Mouse (Mus musculus) small intestine, adult 2 months (tissue): ENCODE results near the gene Astl. TPM values are rescaled to one million over a fixed set of nuclear protein-coding genes. Genes with fewer than 3 reads are reported as not detected.

Experiments used
- H3K27ac ChIP-seq: fragments of 200-500 bp; 2 replicates; pipeline ENCODE4 v1.5.1; 2012; ENCODE audit warnings: low read depth, low read length, control low read depth, inconsistent platforms; ENCODE audit not compliant: insufficient read depth
- H3K27me3 ChIP-seq: fragments of 200-500 bp; 2 replicates; pipeline ENCODE4 v1.6.1; 2012; ENCODE audit warnings: mild to moderate bottlenecking, moderate library complexity, low read length, inconsistent platforms; ENCODE audit not compliant: control insufficient read depth, insufficient read depth
- H3K36me3 ChIP-seq: fragments of 200-500 bp; 2 replicates; pipeline ENCODE4 v1.6.1; 2012; ENCODE audit warnings: mild to moderate bottlenecking, low read length, control low read depth, inconsistent platforms; ENCODE audit not compliant: control insufficient read depth, insufficient read depth
- H3K4me1 ChIP-seq: fragments of 200-500 bp; 2 replicates; pipeline ENCODE4 v1.6.1; 2012; ENCODE audit warnings: low read length, inconsistent platforms, mixed read lengths; ENCODE audit not compliant: control insufficient read depth, insufficient read depth, insufficient read length
- H3K4me3 ChIP-seq: fragments of 200-500 bp; 2 replicates; pipeline ENCODE4 v1.5.1; 2012; ENCODE audit warnings: low read depth, mild to moderate bottlenecking, control low read depth, inconsistent platforms, low read length, moderate library complexity
- CTCF ChIP-seq: fragments of 200-500 bp; IDR thresholded peaks from 2 replicates; pipeline ENCODE4 v1.5.1; 2012; ENCODE audit warnings: low read depth, mild to moderate bottlenecking, control low read depth, inconsistent platforms, low read length, moderate library complexity, mixed read lengths; ENCODE audit not compliant: insufficient replicate concordance, insufficient read length; ENCODE audit errors: extremely low read depth
- POLR2A ChIP-seq: fragments of 200-500 bp; IDR thresholded peaks from 2 replicates; pipeline ENCODE4 v1.6.1; 2012; ENCODE audit warnings: low read depth, mild to moderate bottlenecking, control low read depth, inconsistent platforms, low read length, moderate library complexity
- WGBS: fragments of 180-500 bp; shearing (Covaris S2); methylation state at CpG from one replicate; pipeline ENCODE4 v1.1.7; 2018; 5-methylcytosine and 5-hydroxymethylcytosine counted together
- polyA plus RNA-seq: library from polyadenylated mRNA; depleted of rRNA; stranded (reverse); fragments of >200 nt; gene quantifications from 2 replicates; pipeline ENCODE4 v1.2.3, GENCODE M21; 2012

The Astl gene
- polyA plus RNA-seq, 1 experiment: not detected

DNA sequence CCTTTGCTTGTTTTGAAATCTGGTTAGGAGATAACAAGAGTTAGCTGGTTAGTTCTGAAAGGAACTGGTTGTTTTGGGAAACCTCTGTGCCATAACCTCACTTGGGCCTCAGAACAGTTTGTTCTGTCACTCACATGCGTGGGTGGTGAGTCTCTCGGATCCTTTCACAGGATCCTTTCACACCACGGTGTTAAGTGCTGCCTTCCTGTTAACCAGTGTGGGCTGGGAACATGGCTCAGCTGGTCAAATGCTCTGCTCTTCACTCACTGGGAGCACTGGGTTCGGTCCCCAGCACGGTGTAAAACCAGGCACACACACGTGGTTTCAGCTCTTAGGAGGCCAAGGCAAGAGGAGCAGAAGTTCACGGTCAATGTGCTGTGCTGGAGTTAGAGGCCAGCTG lies 14.0 kb upstream of the Astl start:
- H3K4me1 ChIP-seq: no peaks in the 10 kb centered on the region
- 55% methylated on average over 7 of the region's 7 CpGs for WGBS
- no peak for TF ChIP-seq POLR2A
- TF ChIP-seq CTCF: no peak

DNA sequence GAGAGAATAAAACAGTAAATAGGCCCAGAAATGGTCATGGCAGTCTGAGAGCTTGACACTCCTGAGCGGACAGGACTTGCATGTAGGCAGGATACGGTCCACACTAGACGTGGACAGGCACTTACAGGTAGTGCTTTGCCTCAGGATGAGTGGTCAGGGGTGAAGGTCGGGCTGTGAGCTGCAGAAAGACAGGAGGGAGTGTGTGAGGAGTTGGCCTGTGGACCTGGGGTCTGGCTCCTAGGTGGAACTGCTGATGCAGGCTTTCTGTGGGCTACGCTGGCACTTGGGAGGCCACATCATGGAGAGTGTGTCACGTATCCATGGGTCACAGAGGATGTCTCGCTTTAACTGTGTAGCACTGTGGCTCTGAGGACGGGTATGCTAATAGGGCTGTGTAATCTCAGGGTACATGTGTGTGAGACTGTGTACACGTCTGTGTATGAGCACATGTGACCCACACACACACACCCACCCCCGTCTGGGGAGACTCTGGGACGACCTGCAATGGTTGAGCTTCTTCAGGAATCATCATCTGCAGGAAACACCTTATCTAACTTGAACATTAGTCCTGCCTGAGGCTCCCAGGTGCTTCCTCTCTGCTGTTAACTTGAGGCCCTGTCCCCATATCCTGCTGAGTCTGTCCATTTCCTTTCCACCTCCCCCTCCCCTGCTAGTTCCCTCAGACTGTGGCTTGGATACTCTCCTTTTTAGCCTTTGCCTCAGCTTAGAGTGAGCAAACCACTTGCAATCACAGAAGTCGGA lies 10.2 kb upstream of the Astl start:
- TF ChIP-seq CTCF: no peak
- no peak for TF ChIP-seq POLR2A
- H3K36me3 ChIP-seq: no peaks in the 10 kb centered on the region
- H3K27ac ChIP-seq: no peak overlapping the region
- no peaks in the 10 kb centered on the region for H3K27me3 ChIP-seq
- H3K4me3 ChIP-seq: no peak overlapping the region
- H3K4me1 ChIP-seq: no peaks in the 10 kb centered on the region
- 60% methylated on average over 12 of the region's 12 CpGs for WGBS

More for the DNA sequence above, 14.0 kb upstream of the Astl start:
- Histone ChIP-seq H3K27me3 (no peaks in the 10 kb centered on the region), H3K36me3 (no peaks in the 10 kb centered on the region), H3K27ac (no peak overlapping the region), H3K4me3 (no peak overlapping the region)

DNA sequence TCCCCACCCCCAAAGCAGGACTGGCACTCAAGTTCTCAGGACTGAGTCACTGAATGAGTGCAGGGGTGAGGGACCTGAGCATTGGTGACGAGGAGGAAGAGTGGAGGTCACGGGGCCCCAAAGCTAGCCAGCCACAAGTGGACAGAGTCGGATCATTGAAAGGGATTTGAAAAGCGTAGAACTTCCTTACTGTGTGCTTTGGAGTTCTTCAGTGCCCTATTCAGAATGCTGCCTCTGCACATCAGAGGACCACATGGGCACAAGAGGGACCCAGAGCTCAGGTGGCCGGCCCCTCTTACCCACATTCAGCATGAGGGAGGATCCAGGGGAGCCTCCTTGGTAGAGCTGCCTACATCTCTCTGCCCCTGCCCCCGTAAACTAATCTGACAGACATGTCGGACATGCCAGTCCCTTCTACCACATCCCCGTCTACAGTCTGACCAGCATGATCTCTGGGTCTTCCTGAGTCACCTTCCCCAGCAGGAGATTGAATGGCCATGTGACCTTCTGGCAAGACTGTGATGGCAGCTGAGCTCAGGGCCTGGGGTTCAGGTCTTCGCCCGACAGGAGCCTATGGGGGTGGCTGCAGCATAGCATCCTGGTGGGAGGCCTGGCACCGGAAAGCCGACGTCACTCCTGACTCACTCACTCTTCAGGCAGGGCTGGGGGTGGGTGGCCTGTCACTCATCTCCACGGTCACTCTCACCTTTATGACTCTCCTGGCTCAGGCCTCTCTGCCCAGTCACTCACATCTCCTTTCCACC lies 5.5 kb upstream of the Astl start:
- H3K4me3 ChIP-seq: no peak overlapping the region
- WGBS: 80% methylated on average over 14 of the region's 14 CpGs
- peaks cover 1% of the 10 kb centered on the region; the same call in 1 of the 2 replicates for H3K36me3 ChIP-seq
- H3K4me1 ChIP-seq: peaks cover 7% of the 10 kb centered on the region; the same call in 1 of the 2 replicates
- no peak overlapping the region for H3K27ac ChIP-seq
- TF ChIP-seq POLR2A (no peak), CTCF (no peak)
- peaks cover 8% of the 10 kb centered on the region for H3K27me3 ChIP-seq

DNA sequence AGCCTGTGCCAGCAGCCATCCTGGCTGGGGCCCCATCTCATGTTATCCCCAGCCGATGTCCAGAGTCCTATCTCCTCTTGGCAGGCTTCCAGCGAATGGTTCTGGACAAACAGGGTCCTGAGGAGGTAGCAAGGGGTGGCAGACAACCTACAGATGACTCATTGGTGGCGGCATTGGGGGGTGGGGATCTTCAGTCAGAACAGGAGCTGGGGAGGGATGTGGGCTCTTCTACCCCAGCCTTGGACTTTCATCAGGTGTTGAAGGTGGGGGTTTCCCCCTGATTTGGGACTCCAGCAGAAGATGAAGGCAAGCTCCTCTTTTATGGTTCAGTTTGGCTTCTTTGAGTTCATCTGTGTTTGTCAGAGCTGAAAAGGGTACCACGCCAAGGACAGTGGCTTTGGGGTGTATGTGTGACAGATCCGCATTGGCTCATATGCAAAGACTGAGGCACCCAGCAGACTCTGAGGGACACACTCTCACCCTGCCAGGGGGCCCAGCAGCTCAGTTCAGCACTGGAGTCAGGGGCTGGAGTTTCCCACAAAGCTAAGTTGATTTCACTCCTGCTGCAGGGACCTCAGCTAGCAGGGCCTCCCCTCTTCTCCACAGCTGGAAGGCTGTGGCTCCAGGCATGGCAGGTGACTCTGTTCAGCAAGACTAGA lies 4.4 kb upstream of the Astl start:
- peaks cover 1% of the 10 kb centered on the region; the same call in 1 of the 2 replicates for H3K36me3 ChIP-seq
- H3K27ac ChIP-seq: no peak overlapping the region
- peaks cover 8% of the 10 kb centered on the region for H3K27me3 ChIP-seq
- no peak for TF ChIP-seq POLR2A
- no peak for TF ChIP-seq CTCF
- H3K4me1 ChIP-seq: peaks cover 7% of the 10 kb centered on the region; the same call in 1 of the 2 replicates
- WGBS: 54% methylated on average over 5 of the region's 5 CpGs
- H3K4me3 ChIP-seq: peak overlapping the region; percentile 10; the same call in 1 of the 2 replicates

DNA sequence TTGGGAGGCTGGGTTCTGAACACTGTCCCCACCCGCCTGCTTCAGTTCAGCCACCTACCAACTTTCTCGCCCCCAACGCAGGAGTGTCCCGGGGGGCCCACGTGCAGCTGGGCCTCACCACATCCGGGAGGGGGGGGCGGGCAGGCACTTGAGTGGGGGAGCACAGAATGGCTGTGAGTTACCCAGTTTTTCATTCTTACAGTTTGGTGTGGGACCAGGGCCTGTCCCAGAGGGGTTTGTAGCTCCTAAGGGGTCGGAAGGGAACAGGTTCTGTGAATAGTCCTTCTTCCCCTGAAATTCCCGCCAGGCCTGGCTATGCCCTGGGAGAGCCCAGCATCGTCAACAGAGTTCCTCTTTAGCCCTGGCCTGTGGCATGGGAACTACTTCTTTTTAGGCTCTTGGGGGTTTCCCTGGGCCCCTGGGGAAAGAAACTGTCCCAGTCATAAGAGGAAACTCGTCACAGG lies 3.3 kb upstream of the Astl start:
- H3K27me3 ChIP-seq: peaks cover 8% of the 10 kb centered on the region
- H3K4me3 ChIP-seq: peak overlapping the region; percentile 15; the same call in 1 of the 2 replicates
- no peak for TF ChIP-seq POLR2A
- WGBS: 51% methylated on average over 11 of the region's 11 CpGs
- peaks cover 7% of the 10 kb centered on the region; the same call in 1 of the 2 replicates for H3K4me1 ChIP-seq
- H3K36me3 ChIP-seq: peaks cover 1% of the 10 kb centered on the region; the same call in 1 of the 2 replicates
- no peak overlapping the region; the same call in 1 of the 2 replicates for H3K27ac ChIP-seq

DNA sequence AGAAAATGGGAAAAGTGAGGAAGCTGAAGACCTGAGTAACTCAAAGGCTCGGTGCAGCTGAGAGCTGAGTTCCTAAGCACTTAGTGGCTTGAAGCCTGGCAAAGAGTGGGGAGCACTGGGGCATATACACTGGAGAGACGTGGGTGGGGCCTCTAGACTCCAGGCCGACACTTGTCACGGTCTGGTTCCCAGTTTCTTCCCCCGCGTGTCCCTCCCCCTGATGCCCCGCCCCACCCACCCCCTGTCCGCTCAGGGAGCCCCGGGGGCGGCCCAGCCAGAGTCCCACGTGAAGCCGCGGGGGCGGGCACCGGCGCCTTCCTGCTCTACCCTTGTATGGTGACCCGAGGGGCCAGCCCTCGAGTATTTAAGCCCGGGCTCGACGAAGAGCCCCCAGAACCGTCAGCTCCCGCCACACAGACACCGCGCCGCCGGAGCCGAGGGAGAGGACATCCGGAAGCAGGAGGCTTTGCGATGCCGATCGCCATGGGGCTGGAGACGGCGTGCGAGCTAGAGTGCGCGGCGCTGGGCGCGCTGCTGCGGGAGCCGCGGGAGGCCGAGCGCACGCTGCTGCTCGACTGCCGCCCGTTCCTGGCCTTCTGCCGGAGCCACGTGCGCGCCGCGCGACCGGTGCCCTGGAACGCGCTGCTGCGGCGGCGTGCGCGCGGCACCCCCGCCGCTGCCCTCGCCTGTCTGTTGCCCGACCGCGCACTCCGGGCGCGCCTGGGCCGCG lies 2.5 kb upstream of the Astl start, which contains the start of gene Dusp2:
Gene Dusp2, plus strand, starts transcription at position 393 of the 730 bp plus-strand sequence.
- TF ChIP-seq CTCF: no peak
- peak; percentile 81; the same call in 1 of the 2 replicates for TF ChIP-seq POLR2A
- H3K27me3 ChIP-seq: peaks cover 8% of the 10 kb centered on the region
- under 1% methylated on average over 76 of the region's 76 CpGs for WGBS
- peaks cover 1% of the 10 kb centered on the region; the same call in 1 of the 2 replicates for H3K36me3 ChIP-seq
- H3K4me1 ChIP-seq: peaks cover 7% of the 10 kb centered on the region; the same call in 1 of the 2 replicates
- H3K27ac ChIP-seq: peak within 1 kb of the TSS; percentile 59; the same call in 1 of the 2 replicates
- H3K4me3 ChIP-seq: peak within 1 kb of the TSS; percentile 96
